Mouse (Mus musculus): Measurements from ENCODE around the gene Dip2c. TPM values are rescaled to one million over a fixed set of nuclear protein-coding genes. Genes with fewer than 3 reads are reported as not detected.

The Dip2c gene
- polyA plus RNA-seq, 1 experiment from 2014 or later = 3.9 TPM

DNA sequence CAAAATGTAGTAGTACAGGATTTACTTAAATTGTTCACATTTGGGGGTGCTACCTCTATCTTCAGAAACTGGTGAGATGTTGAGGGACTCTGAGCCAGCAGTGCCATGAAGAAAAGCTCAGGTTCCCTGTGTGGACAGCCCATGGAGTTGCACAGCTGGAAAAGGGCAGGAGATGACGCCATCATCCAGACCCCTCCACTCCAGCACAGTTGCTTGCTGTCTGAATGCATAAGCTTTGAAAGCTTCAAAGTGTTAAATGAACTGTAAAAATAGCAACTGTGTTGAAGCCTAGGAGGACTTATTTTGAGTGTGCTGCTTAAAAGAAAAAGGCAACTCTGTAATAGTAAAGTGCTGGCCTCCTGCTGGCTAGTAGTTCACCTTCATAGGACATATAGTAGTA lies 122.5 kb downstream of the Dip2c start:
- H3K4me1 ChIP-seq = peaks cover 5% of the 10 kb centered on the region; the same call in 1 of the 2 replicates
- H3K9me3 ChIP-seq = no peaks in the 10 kb centered on the region
- H3K36me3 ChIP-seq = no peaks in the 10 kb centered on the region
- H3K4me3 ChIP-seq = no peak overlapping the region
- H3K27ac ChIP-seq = no peak overlapping the region
- no peaks in the 10 kb centered on the region for H3K27me3 ChIP-seq (ENCODE audit: insufficient read depth, poor library complexity, severe bottlenecking)
- DNase-seq (ENCODE audit: low spot score) = no peak
- 45% methylated on average over 1 of the region's 1 CpGs for WGBS

DNA sequence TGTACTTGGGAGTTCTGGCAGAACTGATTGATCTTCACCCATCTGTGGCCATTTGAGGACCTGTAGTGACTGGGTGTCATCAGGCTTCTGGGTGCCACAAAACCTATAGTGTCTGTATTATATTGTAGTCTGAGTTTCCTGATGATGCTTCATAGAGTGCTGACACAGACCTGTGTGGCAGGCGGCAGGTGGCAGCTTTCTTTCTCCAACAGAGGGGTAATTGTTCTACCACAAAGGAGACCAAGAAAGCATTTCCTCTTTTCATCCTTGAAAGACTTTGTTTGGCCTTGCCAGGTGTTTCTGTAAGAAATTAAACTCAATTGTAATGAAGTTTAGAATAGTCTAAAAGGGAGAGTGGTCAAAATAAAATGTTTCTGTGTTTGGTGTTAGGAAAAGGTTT lies 129.1 kb downstream of the Dip2c start:
- no peak overlapping the region for H3K27ac ChIP-seq
- H3K4me1 ChIP-seq = no peaks in the 10 kb centered on the region
- no peaks in the 10 kb centered on the region for H3K36me3 ChIP-seq
- 68% methylated on average over 1 of the region's 1 CpGs for WGBS
- H3K9me3 ChIP-seq = no peaks in the 10 kb centered on the region
- no peak for DNase-seq (ENCODE audit: low spot score)
- H3K4me3 ChIP-seq = no peak overlapping the region
- no peaks in the 10 kb centered on the region for H3K27me3 ChIP-seq (ENCODE audit: insufficient read depth, poor library complexity, severe bottlenecking)

DNA sequence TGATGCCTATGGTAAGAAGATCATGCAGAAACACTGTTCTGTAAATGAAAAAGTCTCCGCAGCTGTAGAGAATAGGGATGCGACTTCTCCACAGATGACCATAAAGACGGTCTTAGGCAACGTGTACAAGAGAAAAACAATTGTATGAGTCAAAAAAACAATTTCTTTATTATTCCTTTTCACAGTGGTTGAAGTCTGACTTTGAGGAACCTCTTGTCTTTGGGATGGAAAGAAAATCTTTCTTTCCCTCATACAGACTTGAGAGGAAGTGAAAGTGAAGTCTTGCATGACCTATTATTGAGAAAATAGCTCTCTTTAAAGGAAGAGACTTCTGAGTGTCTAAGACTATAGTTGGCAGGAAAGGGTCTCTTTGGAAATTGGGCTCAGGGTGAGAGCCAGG lies 132.7 kb downstream of the Dip2c start:
- H3K36me3 ChIP-seq = no peaks in the 10 kb centered on the region
- no peak overlapping the region for H3K27ac ChIP-seq
- no peak overlapping the region for H3K4me3 ChIP-seq
- H3K4me1 ChIP-seq = no peaks in the 10 kb centered on the region
- WGBS = 93% methylated on average over 4 of the region's 4 CpGs
- no peaks in the 10 kb centered on the region for H3K9me3 ChIP-seq
- DNase-seq (ENCODE audit: low spot score) = no peak
- H3K27me3 ChIP-seq (ENCODE audit: insufficient read depth, poor library complexity, severe bottlenecking) = no peaks in the 10 kb centered on the region

DNA sequence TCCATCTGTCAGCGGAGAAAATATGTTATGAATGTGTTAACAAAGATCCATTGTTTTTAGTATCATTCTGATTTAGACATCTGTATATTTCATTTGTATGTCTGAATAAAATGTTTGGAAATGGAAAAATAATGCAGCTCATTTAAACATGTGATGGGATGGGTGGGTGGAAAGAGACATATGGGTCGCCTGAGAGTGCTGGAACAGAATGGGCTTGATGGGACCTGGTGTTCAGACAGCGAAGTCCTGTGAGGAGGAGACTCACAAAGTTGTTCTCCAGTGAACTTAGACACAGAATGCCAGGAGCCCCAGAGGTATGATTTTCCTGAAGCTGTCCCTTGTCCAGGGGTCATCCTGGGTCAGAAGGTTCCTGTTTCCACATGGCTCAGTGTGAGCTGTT lies 142.1 kb downstream of the Dip2c start:
- H3K9me3 ChIP-seq = no peaks in the 10 kb centered on the region
- peaks cover 8% of the 10 kb centered on the region; the same call in 1 of the 2 replicates for H3K4me1 ChIP-seq
- WGBS = 85% methylated on average over 3 of the region's 3 CpGs
- H3K27ac ChIP-seq = no peak overlapping the region
- H3K4me3 ChIP-seq = no peak overlapping the region
- DNase-seq (ENCODE audit: low spot score) = no peak
- no peaks in the 10 kb centered on the region for H3K27me3 ChIP-seq (ENCODE audit: insufficient read depth, poor library complexity, severe bottlenecking)
- H3K36me3 ChIP-seq = no peaks in the 10 kb centered on the region

DNA sequence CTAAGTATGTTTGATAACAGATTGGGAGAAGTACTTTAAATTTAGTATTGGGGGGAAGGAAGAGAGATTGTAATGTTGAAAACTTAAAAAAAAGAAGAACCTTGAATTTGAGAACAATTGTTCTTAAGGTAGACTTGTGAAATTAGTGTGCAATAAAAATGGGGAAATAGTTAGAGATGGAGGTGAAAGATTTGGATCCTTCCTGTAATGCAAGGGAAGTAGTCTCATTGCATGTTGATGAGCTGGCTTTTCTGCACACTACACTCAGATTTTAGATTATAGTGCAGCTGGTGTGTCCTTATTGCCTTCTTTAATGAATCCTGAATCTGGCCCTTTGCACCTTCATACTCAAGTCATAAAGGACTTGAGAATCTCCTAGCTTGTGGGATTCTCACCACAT lies 142.9 kb downstream of the Dip2c start:
- no peak for DNase-seq (ENCODE audit: low spot score)
- Histone ChIP-seq H3K36me3 (no peaks in the 10 kb centered on the region), H3K4me3 (no peak overlapping the region), H3K9me3 (no peaks in the 10 kb centered on the region), H3K27ac (no peak overlapping the region), H3K4me1 (peaks cover 9% of the 10 kb centered on the region; the same call in 1 of the 2 replicates), H3K27me3 (ENCODE audit: insufficient read depth, poor library complexity, severe bottlenecking) (no peaks in the 10 kb centered on the region)

DNA sequence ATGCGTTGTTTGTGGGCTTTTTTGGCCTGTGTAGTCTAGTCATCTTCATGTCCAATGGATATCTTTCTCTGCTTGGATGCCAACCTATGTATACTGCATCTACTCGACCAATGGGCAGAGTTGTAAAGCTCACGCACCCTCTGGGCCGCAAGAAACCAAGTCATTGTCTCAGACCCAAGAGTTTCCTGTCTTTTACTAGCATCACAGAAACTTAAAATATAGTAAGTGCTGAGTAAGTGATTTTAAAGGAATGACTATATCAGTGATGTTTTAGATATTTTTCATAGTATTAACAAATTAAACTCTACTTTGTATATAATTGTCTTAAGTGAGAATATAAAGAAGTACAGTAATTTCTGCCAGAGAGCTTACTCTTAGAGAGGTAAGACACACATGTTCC lies 145.6 kb downstream of the Dip2c start:
- no peaks in the 10 kb centered on the region for H3K9me3 ChIP-seq
- 87% methylated on average over 4 of the region's 4 CpGs for WGBS
- no peak overlapping the region for H3K27ac ChIP-seq
- no peaks in the 10 kb centered on the region for H3K36me3 ChIP-seq
- DNase-seq (ENCODE audit: low spot score) = no peak
- peaks cover 18% of the 10 kb centered on the region for H3K4me1 ChIP-seq
- H3K4me3 ChIP-seq = no peak overlapping the region
- no peaks in the 10 kb centered on the region for H3K27me3 ChIP-seq (ENCODE audit: insufficient read depth, poor library complexity, severe bottlenecking)

DNA sequence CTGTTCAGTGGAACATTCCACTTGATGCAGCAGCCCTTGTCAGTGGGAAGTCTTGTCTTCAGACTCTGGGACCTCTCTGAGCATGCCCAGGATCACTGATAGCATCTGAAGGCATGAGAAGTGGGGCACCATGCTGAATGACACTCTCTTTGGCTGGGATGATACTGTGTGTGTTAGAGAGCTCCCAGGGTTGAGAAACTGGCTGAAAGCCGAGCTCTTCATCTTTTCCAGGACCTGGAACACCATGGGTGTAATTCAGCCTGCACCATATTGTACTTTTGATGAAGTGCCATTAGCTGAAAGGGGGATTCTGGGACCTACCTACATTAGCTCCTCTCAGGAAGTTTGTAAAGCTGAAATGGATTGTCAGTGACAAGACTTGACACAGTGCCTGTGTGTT lies 146.5 kb downstream of the Dip2c start:
- Histone ChIP-seq H3K27ac (no peak overlapping the region), H3K27me3 (ENCODE audit: insufficient read depth, poor library complexity, severe bottlenecking) (no peaks in the 10 kb centered on the region), H3K4me3 (no peak overlapping the region), H3K9me3 (no peaks in the 10 kb centered on the region), H3K4me1 (peaks cover 24% of the 10 kb centered on the region), H3K36me3 (no peaks in the 10 kb centered on the region)
- DNase-seq (ENCODE audit: low spot score) = no peak
- 74% methylated on average over 1 of the region's 1 CpGs for WGBS

DNA sequence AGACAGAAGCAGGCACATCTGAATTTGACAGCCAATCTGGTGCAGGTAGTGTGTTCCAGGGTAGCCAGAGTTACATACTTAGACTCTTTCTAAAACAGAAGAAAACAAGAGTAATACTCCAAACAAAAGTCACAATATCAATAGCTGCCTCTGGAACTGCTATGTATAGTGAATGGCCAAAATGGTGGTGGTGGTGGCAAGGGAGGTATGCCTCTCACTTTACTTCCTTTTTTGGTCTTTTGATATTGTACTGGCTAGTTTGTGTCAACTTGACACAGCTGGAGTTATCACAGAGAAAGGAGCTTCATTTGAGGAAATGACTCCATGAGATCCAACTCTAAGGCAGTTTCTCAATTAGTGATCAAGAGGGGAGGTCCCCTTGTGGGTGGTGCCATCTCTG lies 148.1 kb downstream of the Dip2c start:
- no peak for DNase-seq (ENCODE audit: low spot score)
- no peak overlapping the region for H3K4me3 ChIP-seq
- no peaks in the 10 kb centered on the region for H3K36me3 ChIP-seq
- H3K9me3 ChIP-seq = no peaks in the 10 kb centered on the region
- peaks cover 24% of the 10 kb centered on the region for H3K4me1 ChIP-seq
- H3K27me3 ChIP-seq (ENCODE audit: insufficient read depth, poor library complexity, severe bottlenecking) = no peaks in the 10 kb centered on the region
- H3K27ac ChIP-seq = no peak overlapping the region

DNA sequence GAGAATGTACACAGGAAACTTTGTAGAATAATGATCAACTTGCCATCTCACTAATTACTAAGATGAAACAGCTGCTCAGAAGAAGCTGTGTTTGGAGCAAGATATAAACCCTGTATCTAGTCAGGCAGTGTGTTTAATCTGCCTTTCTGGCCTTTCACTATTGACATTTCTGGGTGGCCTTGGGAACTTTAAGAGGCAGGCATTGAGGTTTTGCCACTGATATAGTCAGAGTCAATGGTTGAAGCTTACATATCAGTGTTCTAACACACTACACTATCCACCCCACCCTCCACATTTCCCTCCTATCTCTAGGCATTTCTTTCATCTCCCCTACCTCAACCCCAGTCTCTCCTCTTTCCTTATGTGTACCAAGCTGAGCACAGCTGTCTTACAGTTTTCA lies 149.9 kb downstream of the Dip2c start:
- H3K36me3 ChIP-seq = no peaks in the 10 kb centered on the region
- no peak overlapping the region for H3K4me3 ChIP-seq
- no peak for DNase-seq (ENCODE audit: low spot score)
- no peaks in the 10 kb centered on the region for H3K27me3 ChIP-seq (ENCODE audit: insufficient read depth, poor library complexity, severe bottlenecking)
- H3K9me3 ChIP-seq = no peaks in the 10 kb centered on the region
- no peak overlapping the region for H3K27ac ChIP-seq
- H3K4me1 ChIP-seq = peaks cover 24% of the 10 kb centered on the region

DNA sequence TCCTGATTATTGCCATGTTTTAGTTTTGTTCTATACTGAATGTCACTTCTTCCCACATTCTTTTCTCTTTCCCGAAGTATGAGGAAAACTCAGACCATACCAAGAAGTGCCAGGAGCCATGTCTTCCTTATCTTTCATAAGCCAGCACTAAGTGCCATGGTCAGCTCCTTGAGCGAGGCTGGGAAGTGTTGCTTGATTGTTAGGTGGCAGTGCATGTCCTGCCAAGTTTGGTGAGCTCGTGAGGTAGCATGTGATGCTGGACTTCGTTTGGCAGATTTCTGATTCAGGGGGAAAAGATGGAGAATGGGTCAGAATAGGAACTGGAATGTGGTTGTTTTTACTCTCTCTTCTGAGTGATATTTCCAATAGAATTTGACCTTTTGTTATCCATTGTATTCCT lies 150.5 kb downstream of the Dip2c start:
- DNase-seq (ENCODE audit: low spot score) = no peak
- no peaks in the 10 kb centered on the region; the same call in 1 of the 2 replicates for H3K36me3 ChIP-seq
- no peak overlapping the region for H3K27ac ChIP-seq
- H3K9me3 ChIP-seq = no peaks in the 10 kb centered on the region
- H3K4me3 ChIP-seq = no peak overlapping the region
- 41% methylated on average over 4 of the region's 4 CpGs for WGBS
- no peaks in the 10 kb centered on the region for H3K27me3 ChIP-seq (ENCODE audit: insufficient read depth, poor library complexity, severe bottlenecking)
- H3K4me1 ChIP-seq = peaks cover 24% of the 10 kb centered on the region

DNA sequence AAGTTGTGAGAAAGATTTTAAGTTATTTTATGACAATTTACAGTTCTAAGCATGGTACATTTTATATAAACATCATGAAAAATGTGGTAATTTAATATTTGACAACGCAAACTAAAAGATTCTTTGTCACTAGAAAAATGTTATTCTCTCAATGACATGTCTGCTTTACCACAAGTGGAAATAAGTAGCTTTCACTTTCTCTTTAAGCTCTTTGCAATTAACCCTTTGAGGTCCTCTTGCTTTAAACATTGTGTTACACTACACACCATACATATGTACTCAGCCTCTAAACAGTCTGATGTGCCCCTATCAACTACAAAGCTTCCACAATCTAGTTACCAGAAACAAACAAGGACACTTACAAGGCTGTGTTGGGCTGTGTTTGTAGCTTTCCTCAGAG lies 153.6 kb downstream of the Dip2c start:
- Histone ChIP-seq H3K27ac (no peak overlapping the region), H3K4me1 (peaks cover 15% of the 10 kb centered on the region), H3K27me3 (ENCODE audit: insufficient read depth, poor library complexity, severe bottlenecking) (no peaks in the 10 kb centered on the region), H3K9me3 (no peaks in the 10 kb centered on the region), H3K4me3 (no peak overlapping the region), H3K36me3 (no peaks in the 10 kb centered on the region; the same call in 1 of the 2 replicates)
- DNase-seq (ENCODE audit: low spot score) = no peak
- WGBS = 92% methylated on average over 1 of the region's 1 CpGs

DNA sequence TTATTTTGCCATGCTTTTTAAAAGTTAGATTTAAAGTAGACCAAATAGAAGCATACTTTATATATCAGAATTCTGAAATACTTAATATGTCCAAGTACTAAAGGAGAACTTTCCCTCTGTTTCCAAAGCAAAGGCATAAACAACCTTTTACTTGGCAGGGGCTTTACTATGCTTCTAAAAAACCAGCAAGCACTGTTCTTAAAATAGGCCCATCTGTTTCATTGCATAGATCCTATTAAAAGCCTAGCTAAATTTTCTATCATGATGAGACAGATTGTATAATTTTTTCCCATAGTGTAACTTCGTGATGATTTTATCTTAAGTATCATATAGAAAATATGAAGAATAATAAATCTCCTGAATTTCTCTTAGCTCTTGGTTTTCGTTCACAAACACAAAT lies 154.4 kb downstream of the Dip2c start:
- peaks cover 15% of the 10 kb centered on the region for H3K4me1 ChIP-seq
- no peak overlapping the region for H3K4me3 ChIP-seq
- 87% methylated on average over 2 of the region's 2 CpGs for WGBS
- no peaks in the 10 kb centered on the region; the same call in 1 of the 2 replicates for H3K36me3 ChIP-seq
- DNase-seq (ENCODE audit: low spot score) = no peak
- no peak overlapping the region for H3K27ac ChIP-seq
- H3K27me3 ChIP-seq (ENCODE audit: insufficient read depth, poor library complexity, severe bottlenecking) = no peaks in the 10 kb centered on the region
- no peaks in the 10 kb centered on the region for H3K9me3 ChIP-seq

DNA sequence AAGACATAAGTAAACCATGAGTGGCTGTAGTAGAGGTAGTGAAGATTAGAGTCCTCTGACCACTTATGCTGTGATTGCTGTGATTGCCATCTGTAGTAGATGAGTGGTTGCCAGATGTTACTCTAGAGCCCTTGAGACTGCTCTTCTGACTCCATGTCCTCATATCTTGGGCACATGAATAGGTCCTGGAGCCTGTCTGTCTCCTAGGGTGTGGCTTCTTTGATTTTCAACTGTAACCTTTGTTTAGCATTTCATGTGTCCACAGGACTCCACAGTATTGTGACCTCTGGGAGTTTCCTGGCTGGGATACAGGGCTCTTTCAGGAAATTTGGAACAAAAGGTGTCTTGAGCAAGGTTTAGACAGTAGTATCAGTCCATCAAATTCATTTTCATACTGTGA lies 155.1 kb downstream of the Dip2c start:
- no peaks in the 10 kb centered on the region for H3K27me3 ChIP-seq (ENCODE audit: insufficient read depth, poor library complexity, severe bottlenecking)
- H3K9me3 ChIP-seq = no peaks in the 10 kb centered on the region
- H3K4me3 ChIP-seq = no peak overlapping the region
- H3K4me1 ChIP-seq = peaks cover 11% of the 10 kb centered on the region
- H3K27ac ChIP-seq = no peak overlapping the region
- DNase-seq (ENCODE audit: low spot score) = no peak
- no peaks in the 10 kb centered on the region; the same call in 1 of the 2 replicates for H3K36me3 ChIP-seq

DNA sequence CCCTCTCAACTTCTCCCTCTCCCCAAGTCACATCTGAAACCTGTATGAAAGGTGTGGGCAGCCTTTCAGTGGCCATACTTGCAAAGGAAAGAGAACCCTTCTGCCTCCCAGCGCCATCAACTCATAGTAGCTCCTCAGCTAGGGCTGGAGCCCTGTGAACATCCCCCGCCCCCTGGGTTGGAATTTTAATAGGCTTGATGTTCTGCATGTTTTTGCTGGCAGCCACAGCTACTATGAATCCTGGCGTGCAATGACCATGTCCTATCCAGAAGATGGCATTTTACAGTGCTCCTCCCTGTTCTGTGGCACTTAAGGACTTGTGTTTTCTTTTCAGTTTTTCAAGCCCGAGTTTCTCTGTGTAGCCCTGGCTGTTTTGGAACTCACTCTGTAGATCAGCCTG lies 166.7 kb downstream of the Dip2c start:
- H3K4me3 ChIP-seq = no peak overlapping the region
- no peaks in the 10 kb centered on the region for H3K9me3 ChIP-seq
- no peak for DNase-seq (ENCODE audit: low spot score)
- peaks cover 18% of the 10 kb centered on the region; the same call in 1 of the 2 replicates for H3K4me1 ChIP-seq
- H3K36me3 ChIP-seq = no peaks in the 10 kb centered on the region
- 72% methylated on average over 4 of the region's 4 CpGs for WGBS
- H3K27ac ChIP-seq = no peak overlapping the region
- no peaks in the 10 kb centered on the region for H3K27me3 ChIP-seq (ENCODE audit: insufficient read depth, poor library complexity, severe bottlenecking)
